Comparison of ENCODE assay signal across 17 mouse cellular contexts in the genomic region with DNA sequence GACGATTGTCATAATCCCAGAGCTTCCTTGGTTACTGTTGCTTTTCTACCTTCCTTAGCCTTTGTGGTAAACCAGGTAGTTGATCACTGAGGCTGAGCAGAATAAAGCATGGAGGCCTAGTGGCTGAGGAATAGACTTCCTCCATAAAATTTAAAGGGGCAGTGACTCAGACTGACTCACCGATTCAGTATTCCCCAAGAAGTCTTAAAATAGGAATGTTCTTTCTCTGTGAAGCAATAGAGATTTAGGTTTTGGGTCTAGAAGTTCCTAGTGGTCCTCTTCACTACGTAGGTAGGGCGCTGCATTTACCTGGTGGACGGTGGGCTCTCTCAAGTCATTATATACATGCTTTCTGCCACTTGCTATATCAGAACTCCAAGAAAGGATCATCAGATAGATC.
"Had no signal": no experiment of that assay in that cellular context is flagged by ENCODE, and none has a peak within 500 bp of the region (broad histone marks: within the 10 kb centered on the region; RNA-seq: fewer than 3 reads in every experiment).

No protein-coding gene starts in this region.

- H3K36me3 ChIP-seq: midbrain, embryonic 10.5 days; midbrain, embryonic 12.5 days; neural tube, embryonic 12.5 days had no signal

- H3K4me3 ChIP-seq: midbrain, embryonic 10.5 days; midbrain, embryonic 12.5 days; neural tube, embryonic 12.5 days had no signal

- H3K4me2 ChIP-seq: lung, embryonic 14.5 days; midbrain, embryonic 12.5 days; neural tube, embryonic 12.5 days had no signal

- H3K9ac ChIP-seq: lung, embryonic 14.5 days; midbrain, embryonic 12.5 days; neural tube, embryonic 12.5 days had no signal

- H3K4me1 ChIP-seq: midbrain, embryonic 10.5 days; midbrain, embryonic 12.5 days; neural tube, embryonic 12.5 days had no signal

- DNase-seq: lung, adult 18-20 months; lung, embryonic 14.5 days; lung, postnatal 10 days; lung, postnatal 4 days; midbrain, embryonic 14.5 days; retina, postnatal 1 day; right cerebral cortex, adult 18-20 months; right cerebral cortex, postnatal 25 days; right cerebral cortex, postnatal 4 days; spleen, adult 18-20 months; thymus, adult 18-20 months; thymus, postnatal 14 days; thymus, postnatal 36 days had no signal

- H3K27me3 ChIP-seq: midbrain, embryonic 12.5 days; neural tube, embryonic 12.5 days had no signal

- H3K9me3 ChIP-seq: midbrain, embryonic 10.5 days; midbrain, embryonic 12.5 days; neural tube, embryonic 12.5 days had no signal

- H3K27ac ChIP-seq: midbrain, embryonic 10.5 days; midbrain, embryonic 12.5 days; neural tube, embryonic 12.5 days had no signal

- ATAC-seq: midbrain, embryonic 16.5 days had no signal
